Mouse (Mus musculus) gastrocnemius, adult 18-20 months (tissue): ENCODE measurements around the gene Cpne4. TPM values are rescaled to one million over a fixed set of nuclear protein-coding genes. Genes with fewer than 3 reads are reported as not detected.
A peak's percentile ranks its signal among the peaks of the same experiment; 100 is the strongest.

Experiments used
- DNase-seq: peaks from one replicate; pipeline ENCODE4 v3.0.0; 2021; ENCODE audit warnings: low spot score
- total RNA-seq, 2 experiments: library from RNA; stranded (reverse); gene quantifications; 2 replicates each; pipeline ENCODE4 v1.2.3; 2021

Gene Cpne4
- total RNA-seq, 2 experiments from 2014 or later: not detected

GRCm38 (mm10) chr9:104865830-104866229, 318.7 kb downstream of the Cpne4 start:
- no peak for DNase-seq

- DNase-seq: no peak
These were observed 325.5 kb downstream of the Cpne4 start for GRCm38 (mm10) chr9:104872586-104872985.

- DNase-seq: no peak
These were observed 327.1 kb downstream of the Cpne4 start for GRCm38 (mm10) chr9:104874157-104874556.

- DNase-seq: no peak
These were observed 329.9 kb downstream of the Cpne4 start for GRCm38 (mm10) chr9:104877014-104877413.

- DNase-seq: no peak
These were observed 331.5 kb downstream of the Cpne4 start for GRCm38 (mm10) chr9:104878558-104878957.

GRCm38 (mm10) chr9:104890517-104890916, 343.4 kb downstream of the Cpne4 start:
- no peak for DNase-seq

- DNase-seq: no peak
These were observed 348.3 kb downstream of the Cpne4 start for GRCm38 (mm10) chr9:104895360-104895759.

GRCm38 (mm10) chr9:104901118-104901517, 354.0 kb downstream of the Cpne4 start:
- DNase-seq: no peak

GRCm38 (mm10) chr9:104901827-104902226, 354.7 kb downstream of the Cpne4 start:
- no peak for DNase-seq

- no peak for DNase-seq
These were observed 365.6 kb downstream of the Cpne4 start for GRCm38 (mm10) chr9:104912686-104913085.

- no peak for DNase-seq
These were observed 366.2 kb downstream of the Cpne4 start for GRCm38 (mm10) chr9:104913327-104913726.

- no peak for DNase-seq
These were observed 374.1 kb downstream of the Cpne4 start for GRCm38 (mm10) chr9:104921197-104921596.

- DNase-seq: no peak
These were observed 375.0 kb downstream of the Cpne4 start for GRCm38 (mm10) chr9:104922051-104922450.

- DNase-seq: no peak
These were observed 381.7 kb downstream of the Cpne4 start for GRCm38 (mm10) chr9:104928806-104929205.

- peak; percentile 8 for DNase-seq
These were observed 393.3 kb downstream of the Cpne4 start for GRCm38 (mm10) chr9:104940389-104940788.

GRCm38 (mm10) chr9:104950551-104950950, 403.5 kb downstream of the Cpne4 start:
- DNase-seq: no peak

GRCm38 (mm10) chr9:104952176-104952575, 405.1 kb downstream of the Cpne4 start:
- DNase-seq: no peak

GRCm38 (mm10) chr9:104972828-104973227, 425.7 kb downstream of the Cpne4 start:
- no peak for DNase-seq

GRCm38 (mm10) chr9:104981934-104982548, 435.0 kb downstream of the Cpne4 start:
- no peak for DNase-seq

GRCm38 (mm10) chr9:104998225-104998624, 451.1 kb downstream of the Cpne4 start:
- no peak for DNase-seq

- DNase-seq: no peak
These were observed 463.6 kb downstream of the Cpne4 start for GRCm38 (mm10) chr9:105010721-105011120.

GRCm38 (mm10) chr9:105018186-105018585, 471.1 kb downstream of the Cpne4 start:
- DNase-seq: no peak

- no peak for DNase-seq
These were observed 481.2 kb downstream of the Cpne4 start for GRCm38 (mm10) chr9:105028311-105028710.

GRCm38 (mm10) chr9:105032572-105032971, 485.5 kb downstream of the Cpne4 start:
- no peak for DNase-seq
